Mouse (Mus musculus) bone marrow macrophage, adult 2 months (primary cell): ENCODE measurements at regions not wholly inside any gene's neighbourhood (a gene's known extent, or its start where the extent isn't known, plus 50 kb on each side); places are given as distances from the start of the nearest gene placed in this dataset.

Experiments
- CTCF ChIP-seq: IDR thresholded peaks from 2 replicates; pipeline ENCODE4 v1.5.1; 2012; ENCODE audit warnings: low read depth, mild to moderate bottlenecking, low read length, moderate library complexity
- POLR2A ChIP-seq: IDR thresholded peaks from 2 replicates; pipeline ENCODE4 v1.6.1; 2012; ENCODE audit warnings: mild to moderate bottlenecking, low read depth, low read length, borderline replicate concordance

DNA sequence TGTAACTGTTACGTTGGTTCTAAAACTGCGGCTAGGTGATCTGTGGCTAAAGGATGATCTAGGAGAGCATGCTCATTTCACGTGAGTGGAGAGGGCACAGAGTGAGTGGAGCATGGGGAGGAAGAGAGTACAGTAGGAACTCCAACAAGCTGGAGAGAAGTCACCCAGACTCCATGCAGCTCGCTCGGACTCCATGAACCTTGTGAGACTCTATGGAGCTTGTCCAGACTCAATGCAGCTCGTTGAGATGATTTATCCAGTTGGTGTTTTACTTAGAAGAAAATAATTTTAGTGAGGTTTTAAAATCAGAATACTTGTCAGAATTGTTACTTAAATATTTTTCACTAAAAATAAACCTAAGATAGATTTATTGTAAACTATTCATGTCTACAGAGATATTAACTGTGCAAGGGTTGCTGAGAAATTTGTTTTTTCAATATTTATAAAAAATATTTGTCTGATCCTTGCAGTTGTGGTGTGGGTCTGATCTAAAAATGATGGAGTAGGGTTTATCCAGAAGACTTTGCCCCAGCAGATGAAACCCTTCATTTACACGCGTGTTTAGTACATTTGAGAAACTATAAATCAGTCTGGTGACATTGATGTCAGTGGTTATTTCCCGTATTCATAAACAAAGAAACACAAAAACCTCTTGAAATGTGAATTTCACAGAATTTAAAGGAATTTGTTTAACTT lies 222.3 kb downstream of the Car2 start:
- TF ChIP-seq CTCF (no peak), POLR2A (no peak)
